28 mouse cellular contexts compared by ENCODE assay signal in genomic region chr12:37571922-37572321, GRCm38 (mm10).
DNase-seq lines count a peak whose midpoint lies in the region; ATAC-seq and TF ChIP-seq lines count a peak whose summit lies in the region.
"Had no signal": no experiment of that assay in that cellular context is flagged by ENCODE, and none has a peak within 500 bp of the region (broad histone marks: within the 10 kb centered on the region; RNA-seq: fewer than 3 reads in every experiment).

No protein-coding gene starts in this region.

- no peak for TF ChIP-seq CTCF in lung, adult 2 months (IDR thresholded peaks at IDR 0.05; ENCODE audit: insufficient read depth, low read length)

- H3K9ac ChIP-seq in limb, embryonic 12.5 days (replicated peaks) = no peak overlapping the region
- H3K9ac ChIP-seq: embryonic facial prominence, embryonic 13.5 days; forebrain, embryonic 12.5 days; forebrain, embryonic 15.5 days; heart, embryonic 13.5 days; hindbrain, embryonic 14.5 days; intestine, embryonic 15.5 days had no signal

- H3K9me3 ChIP-seq in limb, embryonic 12.5 days = no peaks in the 10 kb centered on the region
- H3K9me3 ChIP-seq: embryonic facial prominence, embryonic 13.5 days; forebrain, embryonic 12.5 days; forebrain, embryonic 15.5 days; heart, embryonic 10.5 days; heart, embryonic 13.5 days; intestine, embryonic 15.5 days had no signal

- H3K4me2 ChIP-seq in limb, embryonic 12.5 days = no peak overlapping the region
- H3K4me2 ChIP-seq: embryonic facial prominence, embryonic 13.5 days; forebrain, embryonic 12.5 days; forebrain, embryonic 15.5 days; heart, embryonic 13.5 days; hindbrain, embryonic 14.5 days; intestine, embryonic 15.5 days had no signal

- peak; percentile 8 for DNase-seq in embryo, embryonic 10.5 days (ENCODE audit: low spot score)
- DNase-seq in embryo, embryonic 10 days (ENCODE audit: low spot score) = no peak
- peak; percentile 24 for DNase-seq in embryo, embryonic 11 days
- DNase-seq in hindlimb bud, embryonic 11.5 days (ENCODE audit: extremely low spot score, low read depth, low spot score) = peak; percentile 33
- DNase-seq in left cerebral cortex, adult 18-20 months (ENCODE audit: low spot score in 2 of 2) = no peak
- DNase-seq in lung, adult 2 months = no peak
- DNase-seq: adrenal gland, adult 8-10 months; adrenal gland, postnatal 25 days; cerebellum, adult 11-12 months; cerebellum, adult 8-10 months; cerebellum, postnatal 10 days; cerebellum, postnatal 36 days; gastrocnemius, postnatal 25 days; heart, adult 2 months; heart, postnatal 14 days; heart, postnatal 4 days had no signal

- peaks cover 10% of the 10 kb centered on the region; the same call in 1 of the 2 replicates for H3K4me1 ChIP-seq in limb, embryonic 12.5 days (replicated peaks)
- H3K4me1 ChIP-seq in lung, adult 2 months (ENCODE audit: control insufficient read depth, insufficient read depth, low read length) = no peaks in the 10 kb centered on the region
- H3K4me1 ChIP-seq: forebrain, embryonic 12.5 days; forebrain, embryonic 15.5 days; heart, embryonic 10.5 days; heart, embryonic 13.5 days; intestine, embryonic 15.5 days had no signal

- TF ChIP-seq POLR2A in lung, adult 2 months (IDR thresholded peaks at IDR 0.05; ENCODE audit: borderline replicate concordance, extremely low read depth, low read depth, low read length) = no peak

- peak; percentile 59; the same call in 1 of the 2 replicates for ATAC-seq in limb, embryonic 12.5 days (ENCODE audit: insufficient number of reproducible peaks, insufficient read depth, low FRiP score, low TSS enrichment, low read depth)
- no peak for ATAC-seq in inflammation-experienced regulatory T-cells, adult 6 months
- ATAC-seq: activated CD4-positive, CD25-positive, alpha-beta regulatory T cell, adult 4 months; forebrain, embryonic 15.5 days; hindbrain, postnatal 0 days; intestine, embryonic 15.5 days had no signal

- no peak overlapping the region for H3K4me3 ChIP-seq in limb, embryonic 12.5 days (replicated peaks)
- no peak overlapping the region for H3K4me3 ChIP-seq in lung, adult 2 months (replicated peaks; ENCODE audit: extremely low read depth, low read depth, low read length)
- H3K4me3 ChIP-seq: embryonic facial prominence, embryonic 13.5 days; erythroblast, embryonic 14.5 days; forebrain, embryonic 12.5 days; forebrain, embryonic 15.5 days; heart, adult 2 months; heart, embryonic 10.5 days; heart, embryonic 13.5 days; intestine, embryonic 15.5 days had no signal

- 14% methylated on average over 3 of the region's 3 CpGs for WGBS in limb, embryonic 12.5 days
- 61% methylated on average over 3 of the region's 3 CpGs for WGBS in lung, adult 2 months

- H3K36me3 ChIP-seq in limb, embryonic 12.5 days = no peaks in the 10 kb centered on the region
- H3K36me3 ChIP-seq: embryonic facial prominence, embryonic 13.5 days; forebrain, embryonic 12.5 days; forebrain, embryonic 15.5 days; heart, embryonic 10.5 days; heart, embryonic 13.5 days; intestine, embryonic 15.5 days had no signal

- no peaks in the 10 kb centered on the region for H3K27me3 ChIP-seq in limb, embryonic 12.5 days
- H3K27me3 ChIP-seq: embryonic facial prominence, embryonic 13.5 days; forebrain, embryonic 12.5 days; forebrain, embryonic 15.5 days; heart, embryonic 13.5 days; intestine, embryonic 15.5 days had no signal

- peak overlapping the region; percentile 54; the same call in 1 of the 2 replicates for H3K27ac ChIP-seq in limb, embryonic 12.5 days
- H3K27ac ChIP-seq: embryonic facial prominence, embryonic 13.5 days; forebrain, embryonic 12.5 days; forebrain, embryonic 15.5 days; heart, adult 2 months; heart, embryonic 10.5 days; heart, embryonic 13.5 days; hindbrain, embryonic 14.5 days; hindbrain, postnatal 0 days; intestine, embryonic 15.5 days had no signal

Comparison
In these comparisons a context has a peak if more than half of its experiments do, and no peak if none do; other contexts are left out.
1. DNase-seq: peak in embryo, embryonic 10.5 days (single experiment), embryo, embryonic 11 days (single experiment) and hindlimb bud, embryonic 11.5 days (single experiment); none in embryo, embryonic 10 days (single experiment), left cerebral cortex, adult 18-20 months (0 of 2) and lung, adult 2 months (single experiment).